Mouse (Mus musculus) intestine, postnatal 0 days (tissue): ENCODE measurements around the gene Ubxn6. TPM values are rescaled to one million over a fixed set of nuclear protein-coding genes. Genes with fewer than 3 reads are reported as not detected.

Source experiments
- ATAC-seq: fragments of 200-750 bp; cut with Nextera tagmentation; 2 replicates; pipeline ENCODE4 v1.8.0; 2017; ENCODE audit warnings: mild to moderate bottlenecking, moderate TSS enrichment, moderate library complexity
- H3K27ac ChIP-seq: fragments of 300-500 bp; sonication (generic); 2 replicates; pipeline ENCODE4 v1.5.1; 2014; ENCODE audit warnings: mild to moderate bottlenecking, low read depth, low read length, moderate library complexity
- H3K27me3 ChIP-seq: fragments of 300-500 bp; sonication (generic); replicated peaks from 2 replicates; pipeline ENCODE4 v1.6.1; 2014; ENCODE audit warnings: low read length, mixed read lengths; ENCODE audit not compliant: control insufficient read depth, insufficient read depth
- H3K36me3 ChIP-seq: fragments of 300-500 bp; sonication (generic); 2 replicates; pipeline ENCODE4 v1.6.1; 2014; ENCODE audit warnings: mild to moderate bottlenecking, moderate library complexity; ENCODE audit not compliant: control insufficient read depth, insufficient read depth
- H3K4me1 ChIP-seq: fragments of 300-500 bp; sonication (generic); replicated peaks from 2 replicates; pipeline ENCODE4 v1.6.1; 2014; ENCODE audit warnings: antibody characterized with exemption, low read length, mixed read lengths; ENCODE audit not compliant: control insufficient read depth, insufficient read depth
- H3K4me2 ChIP-seq: fragments of 300-500 bp; sonication (generic); replicated peaks from 2 replicates; pipeline ENCODE4 v1.6.1; 2014; ENCODE audit warnings: low read depth, mild to moderate bottlenecking, moderate library complexity
- H3K4me3 ChIP-seq: fragments of 300-500 bp; sonication (generic); 2 replicates; pipeline ENCODE4 v1.5.1; 2014; ENCODE audit warnings: low read depth, low read length
- H3K9ac ChIP-seq: fragments of 300-500 bp; sonication (generic); 2 replicates; pipeline ENCODE4 v1.6.1; 2014; ENCODE audit warnings: mild to moderate bottlenecking, low read depth, low read length
- H3K9me3 ChIP-seq: fragments of 300-500 bp; sonication (generic); 2 replicates; pipeline ENCODE4 v1.6.1; 2016; ENCODE audit warnings: mixed run types; ENCODE audit not compliant: control insufficient read depth
- CTCF ChIP-seq: sonication (generic); IDR thresholded peaks from 2 replicates; pipeline ENCODE4 v1.5.1; 2016; ENCODE audit warnings: low read depth, mild to moderate bottlenecking, control low read depth, antibody characterized with exemption, moderate library complexity
- WGBS: fragments of 180-500 bp; shearing (Covaris S2); extraction: QIAGEN DNeasy Blood & Tissue Kit; methylation state at CpG from one replicate; pipeline ENCODE4 v1.1.7; 2014; 5-methylcytosine and 5-hydroxymethylcytosine counted together
- polyA plus RNA-seq: library from polyadenylated mRNA; unstranded; fragments of >200 nt; fragmentation: Nextera tagmentation; extraction: Ambion mirVana; gene quantifications from 2 replicates; pipeline ENCODE4 v1.2.1, GENCODE M21; 2015

Ubxn6 gene
- polyA plus RNA-seq, 1 experiment from 2014 or later: 42.5 TPM

DNA sequence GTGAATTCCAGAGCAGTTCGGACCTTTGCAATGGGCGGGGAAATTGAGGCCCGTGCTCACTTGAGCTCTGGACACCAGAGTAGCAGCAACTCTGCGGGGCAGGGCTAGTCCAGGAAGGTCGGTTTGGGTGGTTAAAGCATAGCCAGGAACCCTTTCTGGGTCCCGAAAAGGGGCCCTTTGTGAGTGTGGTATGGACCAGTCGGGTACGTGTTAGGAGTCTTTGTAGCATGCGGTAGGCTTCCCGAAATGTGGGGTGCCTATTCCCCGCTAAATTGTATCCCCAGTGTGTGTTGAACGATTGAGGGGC is 34.0 kb downstream of the Ubxn6 start:
- H3K4me1 ChIP-seq: peaks cover 11% of the 10 kb centered on the region; the same call in 1 of the 2 replicates
- ATAC-seq: no peak
- no peak for TF ChIP-seq CTCF
- peaks cover 6% of the 10 kb centered on the region; the same call in 1 of the 2 replicates for H3K36me3 ChIP-seq
- peak overlapping the region; percentile 93 for H3K4me2 ChIP-seq
- H3K27me3 ChIP-seq: no peaks in the 10 kb centered on the region
- H3K4me3 ChIP-seq: peak overlapping the region; percentile 78
- peak overlapping the region; percentile 82; the same call in 1 of the 2 replicates for H3K27ac ChIP-seq
- H3K9me3 ChIP-seq: no peaks in the 10 kb centered on the region
- under 1% methylated on average over 12 of the region's 12 CpGs for WGBS
- peak overlapping the region; percentile 80 for H3K9ac ChIP-seq

DNA sequence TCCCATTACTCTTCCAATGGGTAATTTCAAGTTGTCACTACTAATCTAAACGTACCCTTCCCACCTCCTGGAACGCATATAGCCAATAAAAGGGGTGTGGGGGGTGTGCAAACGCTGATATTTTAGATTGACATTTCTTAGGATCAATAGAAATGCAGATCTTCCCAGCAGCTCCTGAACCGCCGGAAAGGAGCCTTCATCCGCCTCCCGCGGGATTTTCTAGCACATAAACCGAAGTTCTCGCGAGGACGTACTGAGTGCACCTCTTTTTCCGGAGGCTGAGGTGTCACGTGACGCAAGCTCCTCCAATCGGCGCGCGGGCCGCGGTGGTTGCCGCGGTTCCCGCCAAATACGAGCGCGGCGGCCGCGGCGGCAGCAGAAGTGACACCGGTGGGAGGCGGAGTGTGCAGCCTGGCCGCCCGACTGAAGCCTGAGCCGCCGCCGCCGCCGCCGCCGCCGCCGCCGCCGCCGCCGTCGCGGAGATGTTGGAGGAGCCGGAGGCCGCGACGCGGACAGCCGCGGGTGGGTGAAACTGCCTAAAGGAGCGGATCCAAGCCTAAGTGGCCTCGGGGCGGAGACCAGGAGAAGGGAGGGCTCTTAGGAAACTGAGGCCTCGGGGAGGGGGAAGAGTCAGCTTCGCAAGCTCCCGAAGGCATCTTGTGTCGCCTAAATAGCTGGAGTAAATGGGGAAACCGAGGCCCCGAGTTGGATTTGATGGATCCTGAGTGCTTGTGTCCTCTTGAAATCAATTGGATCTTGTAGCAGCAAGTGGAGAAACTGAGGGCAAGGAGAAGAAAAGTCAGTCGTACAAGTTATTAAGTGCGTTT is 34.6 kb downstream of the Ubxn6 start, which contains the start of gene Chaf1a:
TSS of gene Chaf1a (plus strand) at position 410 of the 827 bp plus-strand sequence.
- WGBS: under 1% methylated on average over 68 of the region's 68 CpGs
- H3K9ac ChIP-seq: peak within 1 kb of the TSS; percentile 80
- peak; percentile 78 for ATAC-seq

DNA sequence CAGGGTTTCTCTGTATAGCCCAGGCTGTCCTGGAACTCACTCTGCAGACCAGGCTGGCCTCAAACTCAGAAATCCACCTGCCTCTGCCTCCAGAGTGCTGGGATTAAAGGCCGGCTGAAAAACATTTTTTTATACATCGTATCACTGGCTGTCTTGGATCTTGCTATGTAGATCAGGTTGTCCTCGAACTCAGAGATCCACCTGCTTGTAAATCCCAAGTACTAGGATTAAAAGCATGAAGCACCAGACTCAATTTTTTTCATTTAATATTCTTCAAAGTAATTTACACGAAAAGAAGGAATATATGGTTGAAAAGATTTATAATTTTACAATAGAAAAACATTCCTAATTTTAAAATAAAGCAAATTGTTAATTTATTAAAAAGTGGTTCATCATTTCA is 35.5 kb downstream of the Ubxn6 start:
- H3K27me3 ChIP-seq: no peaks in the 10 kb centered on the region
- ATAC-seq: no peak
- WGBS: 74% methylated on average over 4 of the region's 4 CpGs
- TF ChIP-seq CTCF: no peak
- no peak overlapping the region; the same call in 1 of the 2 replicates for H3K4me3 ChIP-seq
- H3K36me3 ChIP-seq: 0 out of 2 replicates have a peak, but pooled peaks cover 6% of the 10 kb centered on the region
- 0 out of 2 replicates have a peak overlapping the region, but pooled peaks have one; percentile 2 for H3K9ac ChIP-seq
- H3K4me1 ChIP-seq: peaks cover 11% of the 10 kb centered on the region; the same call in 1 of the 2 replicates
- no peaks in the 10 kb centered on the region for H3K9me3 ChIP-seq
- H3K27ac ChIP-seq: no peak overlapping the region
- peak overlapping the region; percentile 93 for H3K4me2 ChIP-seq

More for the DNA sequence above, 34.6 kb downstream of the Ubxn6 start, which contains the start of gene Chaf1a:
- Histone ChIP-seq H3K36me3 (0 out of 2 replicates have a peak, but pooled peaks cover 6% of the 10 kb centered on the region), H3K4me3 (peak within 1 kb of the TSS; percentile 78), H3K4me1 (peaks cover 11% of the 10 kb centered on the region; the same call in 1 of the 2 replicates), H3K27ac (peak within 1 kb of the TSS; percentile 82), H3K27me3 (no peaks in the 10 kb centered on the region), H3K9me3 (no peaks in the 10 kb centered on the region), H3K4me2 (peak within 1 kb of the TSS; percentile 93)
- no peak for TF ChIP-seq CTCF

DNA sequence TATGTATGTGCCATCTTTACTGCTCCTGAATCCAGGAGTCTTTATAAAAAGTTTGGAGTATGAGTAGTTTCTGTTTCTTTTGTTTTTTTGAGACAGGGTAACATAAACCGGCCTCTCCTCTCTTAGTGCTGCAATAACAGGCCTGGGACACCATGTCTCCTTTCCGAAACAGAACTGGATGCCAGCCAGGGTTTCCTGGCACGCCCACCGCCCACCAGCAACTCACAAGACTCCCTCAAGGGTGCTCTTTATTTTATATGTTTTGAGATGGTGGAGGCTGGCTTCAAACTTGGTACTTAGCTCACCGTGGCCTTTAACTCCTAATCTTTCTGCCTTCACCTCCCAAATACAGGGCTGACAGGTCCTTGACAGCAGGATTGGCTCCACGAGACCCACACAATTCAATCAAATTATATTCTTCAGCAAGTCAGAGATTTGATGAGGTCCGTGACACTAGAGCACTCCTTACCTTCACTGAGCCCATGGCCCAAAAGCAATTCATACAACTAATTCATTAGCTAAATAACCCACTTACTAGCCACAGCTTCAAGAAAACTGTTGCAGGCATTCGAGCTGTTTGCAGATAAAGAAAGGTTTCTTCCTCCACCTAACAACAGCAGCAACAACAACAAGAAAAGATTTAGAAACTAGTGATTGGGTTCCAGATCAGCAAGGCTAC is 36.1 kb downstream of the Ubxn6 start:
- Histone ChIP-seq H3K9ac (0 out of 2 replicates have a peak overlapping the region, but pooled peaks have one; percentile 2), H3K27me3 (no peaks in the 10 kb centered on the region), H3K36me3 (peaks cover 3% of the 10 kb centered on the region; the same call in 1 of the 2 replicates), H3K4me1 (peaks cover 11% of the 10 kb centered on the region; the same call in 1 of the 2 replicates), H3K4me3 (no peak overlapping the region), H3K9me3 (no peaks in the 10 kb centered on the region), H3K4me2 (no peak overlapping the region), H3K27ac (no peak overlapping the region)
- TF ChIP-seq CTCF: no peak
- 87% methylated on average over 8 of the region's 8 CpGs for WGBS
- ATAC-seq: no peak

DNA sequence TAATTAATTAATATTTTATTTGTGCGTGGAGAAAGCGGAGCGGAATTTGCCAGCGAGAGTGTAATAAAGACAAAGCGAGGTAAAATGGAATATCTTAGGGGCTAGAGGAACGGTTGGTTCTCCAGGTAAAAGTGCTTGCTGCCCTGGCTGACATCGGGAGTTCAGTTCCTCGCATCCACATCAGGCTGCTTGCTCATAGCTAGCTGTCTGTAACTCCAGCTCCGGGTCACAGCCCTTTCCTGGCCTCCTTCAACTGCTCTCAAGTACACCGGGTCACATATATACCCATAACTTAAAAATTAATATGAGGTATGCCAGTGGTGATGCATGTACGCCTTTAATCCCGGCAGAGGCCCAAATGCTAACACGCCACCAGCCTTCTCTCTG is 37.9 kb downstream of the Ubxn6 start:
- Histone ChIP-seq H3K4me1 (peaks cover 16% of the 10 kb centered on the region), H3K27ac (no peak overlapping the region), H3K4me3 (peak overlapping the region; percentile 80), H3K9me3 (no peaks in the 10 kb centered on the region), H3K4me2 (peak overlapping the region; percentile 70), H3K36me3 (peaks cover 5% of the 10 kb centered on the region; the same call in 1 of the 2 replicates), H3K9ac (no peak overlapping the region), H3K27me3 (no peaks in the 10 kb centered on the region)
- 36% methylated on average over 13 of the region's 13 CpGs for WGBS
- no peak for TF ChIP-seq CTCF
- ATAC-seq: no peak

DNA sequence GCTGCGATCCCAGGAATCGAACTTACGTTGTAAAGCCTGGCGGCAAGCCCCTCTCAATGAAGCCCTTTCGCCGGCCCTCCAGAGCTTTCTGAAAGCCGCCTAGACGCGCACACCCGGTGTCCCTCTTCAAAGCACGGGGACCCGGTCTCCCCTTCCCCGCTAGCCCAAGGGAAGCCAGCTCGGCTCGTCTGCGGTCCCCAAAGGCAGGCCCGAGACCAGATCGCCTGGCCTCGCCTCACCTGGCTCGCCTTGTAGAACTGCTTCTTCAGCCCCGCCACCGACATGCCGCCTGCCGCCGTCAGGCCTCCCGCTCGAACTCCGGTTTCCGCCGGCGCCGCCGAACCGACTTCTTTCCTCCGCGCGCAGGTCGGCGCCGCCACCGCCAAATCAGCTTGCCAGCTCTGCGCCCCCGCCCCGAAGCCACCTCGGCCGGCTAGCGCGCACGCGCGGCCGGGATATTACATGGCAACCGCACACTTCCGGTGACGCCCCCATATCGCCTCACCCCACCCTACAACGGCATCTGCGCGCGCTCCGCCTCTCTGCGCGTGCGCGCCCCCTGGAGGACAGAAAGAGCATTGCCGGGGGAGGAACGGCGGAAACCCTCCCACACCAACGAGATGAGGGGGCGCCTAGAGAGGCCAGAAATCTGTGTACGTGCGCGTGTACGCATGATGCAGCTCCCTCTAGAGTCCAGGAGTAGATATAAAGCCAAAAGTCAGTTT is 38.5 kb downstream of the Ubxn6 start, which contains the start of gene Sh3gl1:
TSS of gene Sh3gl1 (minus strand) at position 460 of the 725 bp plus-strand sequence.
- no peaks in the 10 kb centered on the region for H3K27me3 ChIP-seq
- TF ChIP-seq CTCF: peak; percentile 100
- peak; percentile 86 for ATAC-seq
- H3K4me3 ChIP-seq: peak within 1 kb of the TSS; percentile 80
- WGBS: under 1% methylated on average over 74 of the region's 74 CpGs
- peaks cover 5% of the 10 kb centered on the region; the same call in 1 of the 2 replicates for H3K36me3 ChIP-seq
- H3K9ac ChIP-seq: peak within 1 kb of the TSS; percentile 90
- peak within 1 kb of the TSS; percentile 70 for H3K4me2 ChIP-seq
- H3K4me1 ChIP-seq: peaks cover 16% of the 10 kb centered on the region
- H3K27ac ChIP-seq: peak within 1 kb of the TSS; percentile 90
- no peaks in the 10 kb centered on the region for H3K9me3 ChIP-seq
